Mouse (Mus musculus): ENCODE results near the gene Sgta. TPM values are rescaled to one million over a fixed set of nuclear protein-coding genes. Genes with fewer than 3 reads are reported as not detected.

The Sgta gene
- total RNA-seq, 2 experiments from 2014 or later: 41.6 to 61.4 TPM

- no peak for ATAC-seq (replicated peaks; ENCODE audit: low FRiP score, low TSS enrichment, poor library complexity, severe bottlenecking)
Measured at GRCm38 (mm10) chr10:80996501-80996900, 63.5 kb downstream of the Sgta start.

GRCm38 (mm10) chr10:80995091-80995632, 64.8 kb downstream of the Sgta start:
- ATAC-seq (replicated peaks; ENCODE audit: low FRiP score, low TSS enrichment, poor library complexity, severe bottlenecking): 0 out of 2 replicates have a peak, but pooled peaks have one; percentile 11

- no peak for ATAC-seq (replicated peaks; ENCODE audit: low FRiP score, low TSS enrichment, poor library complexity, severe bottlenecking)
Measured at GRCm38 (mm10) chr10:80994621-80995020, 65.4 kb downstream of the Sgta start.

Other genes with a start within 250 kb of the Sgta start
- not detected in 2 replicates for gene Jsrp1, start 246.7 kb downstream of the Sgta start, total RNA-seq (2014; fragmentation: Nextera tagmentation)
- not detected in 2 replicates for gene Jsrp1, start 246.7 kb downstream of the Sgta start, total RNA-seq (2017)
- gene Oaz1, start 233.5 kb downstream of the Sgta start, total RNA-seq (2014; fragmentation: Nextera tagmentation): 1,436 and 1,526 TPM in 2 replicates
- 220 and 353 TPM in 2 replicates for gene Oaz1, start 233.5 kb downstream of the Sgta start, total RNA-seq (2017)
- gene Lingo3, start 216.1 kb downstream of the Sgta start, total RNA-seq (2014; fragmentation: Nextera tagmentation): 1.6 TPM in 1 of 2 replicates, not detected in the other
- gene Lingo3, start 216.1 kb downstream of the Sgta start, total RNA-seq (2017): not detected in 2 replicates
- gene Lsm7, start 205.0 kb downstream of the Sgta start, total RNA-seq (2014; fragmentation: Nextera tagmentation): 291 and 326 TPM in 2 replicates
- 401 and 445 TPM in 2 replicates for gene Lsm7, start 205.0 kb downstream of the Sgta start, total RNA-seq (2017)
- gene Sppl2b, start 204.9 kb downstream of the Sgta start, total RNA-seq (2014; fragmentation: Nextera tagmentation): 116 and 117 TPM in 2 replicates
- gene Sppl2b, start 204.9 kb downstream of the Sgta start, total RNA-seq (2017): 45.6 and 65.4 TPM in 2 replicates
- 0.22 TPM in 1 of 2 replicates, not detected in the other for gene Tmprss9, start 188.3 kb downstream of the Sgta start, total RNA-seq (2014; fragmentation: Nextera tagmentation)
- gene Tmprss9, start 188.3 kb downstream of the Sgta start, total RNA-seq (2017): not detected in 2 replicates
- gene Timm13, start 159.2 kb downstream of the Sgta start, total RNA-seq (2014; fragmentation: Nextera tagmentation): 206 and 233 TPM in 2 replicates
- gene Timm13, start 159.2 kb downstream of the Sgta start, total RNA-seq (2017): 27.7 and 49.2 TPM in 2 replicates
- gene Lmnb2, start 141.9 kb downstream of the Sgta start, total RNA-seq (2014; fragmentation: Nextera tagmentation): 14.9 and 24.4 TPM in 2 replicates
- 24.0 and 29.0 TPM in 2 replicates for gene Lmnb2, start 141.9 kb downstream of the Sgta start, total RNA-seq (2017)
- not detected in 2 replicates for gene Gadd45b, start 130.1 kb downstream of the Sgta start, total RNA-seq (2014; fragmentation: Nextera tagmentation)
- 7.5 and 8.7 TPM in 2 replicates for gene Gadd45b, start 130.1 kb downstream of the Sgta start, total RNA-seq (2017)
- gene Gng7, start 45.2 kb downstream of the Sgta start, total RNA-seq (2014; fragmentation: Nextera tagmentation): 1.5 and 3.6 TPM in 2 replicates
- gene Gng7, start 45.2 kb downstream of the Sgta start, total RNA-seq (2017): 0.14 and 0.46 TPM in 2 replicates
- not detected in 2 replicates for gene Diras1, start 34.5 kb downstream of the Sgta start, total RNA-seq (2014; fragmentation: Nextera tagmentation)
- not detected in 2 replicates for gene Diras1, start 34.5 kb downstream of the Sgta start, total RNA-seq (2017)
- gene Slc39a3, start 22.8 kb downstream of the Sgta start, total RNA-seq (2014; fragmentation: Nextera tagmentation): 7.0 TPM in 2 replicates
- 3.4 and 7.2 TPM in 2 replicates for gene Slc39a3, start 22.8 kb downstream of the Sgta start, total RNA-seq (2017)
- 40.7 and 52.0 TPM in 2 replicates for gene Thop1, start 9.9 kb upstream of the Sgta start, total RNA-seq (2014; fragmentation: Nextera tagmentation)
- 46.0 and 58.3 TPM in 2 replicates for gene Thop1, start 9.9 kb upstream of the Sgta start, total RNA-seq (2017)
- not detected in 2 replicates for gene Creb3l3, start 38.7 kb upstream of the Sgta start, total RNA-seq (2014; fragmentation: Nextera tagmentation)
- gene Creb3l3, start 38.7 kb upstream of the Sgta start, total RNA-seq (2017): not detected in 2 replicates
- gene Map2k2, start 45.7 kb upstream of the Sgta start, total RNA-seq (2014; fragmentation: Nextera tagmentation): 111 and 122 TPM in 2 replicates
- 38.7 and 50.2 TPM in 2 replicates for gene Map2k2, start 45.7 kb upstream of the Sgta start, total RNA-seq (2017)
- 33.4 and 34.4 TPM in 2 replicates for gene Zbtb7a, start 75.0 kb upstream of the Sgta start, total RNA-seq (2014; fragmentation: Nextera tagmentation)
- gene Zbtb7a, start 75.0 kb upstream of the Sgta start, total RNA-seq (2017): 8.5 and 15.9 TPM in 2 replicates
- 14.8 and 15.2 TPM in 2 replicates for gene Pias4, start 107.7 kb upstream of the Sgta start, total RNA-seq (2014; fragmentation: Nextera tagmentation)
- gene Pias4, start 107.7 kb upstream of the Sgta start, total RNA-seq (2017): 5.4 and 20.8 TPM in 2 replicates
- gene Eef2, start 116.5 kb upstream of the Sgta start, total RNA-seq (2014; fragmentation: Nextera tagmentation): 1,282 and 1,455 TPM in 2 replicates
- gene Eef2, start 116.5 kb upstream of the Sgta start, total RNA-seq (2017): 1,743 and 1,799 TPM in 2 replicates
- 27.7 and 51.7 TPM in 2 replicates for gene Dapk3, start 122.8 kb upstream of the Sgta start, total RNA-seq (2014; fragmentation: Nextera tagmentation)
- 16.2 and 30.9 TPM in 2 replicates for gene Dapk3, start 122.8 kb upstream of the Sgta start, total RNA-seq (2017)
- not detected in 2 replicates for gene 4930442H23Rik, start 123.7 kb upstream of the Sgta start, total RNA-seq (2014; fragmentation: Nextera tagmentation)
- not detected in 2 replicates for gene 4930442H23Rik, start 123.7 kb upstream of the Sgta start, total RNA-seq (2017)
- gene Nmrk2, start 141.9 kb upstream of the Sgta start, total RNA-seq (2014; fragmentation: Nextera tagmentation): not detected in 2 replicates
- gene Nmrk2, start 141.9 kb upstream of the Sgta start, total RNA-seq (2017): not detected in 2 replicates
- not detected in 2 replicates for gene Atcay, start 170.7 kb upstream of the Sgta start, total RNA-seq (2014; fragmentation: Nextera tagmentation)
- gene Atcay, start 170.7 kb upstream of the Sgta start, total RNA-seq (2017): not detected in 2 replicates
- gene Zfr2, start 173.0 kb upstream of the Sgta start, total RNA-seq (2014; fragmentation: Nextera tagmentation): 1.1 and 3.5 TPM in 2 replicates
- gene Zfr2, start 173.0 kb upstream of the Sgta start, total RNA-seq (2017): 0.46 TPM in 1 of 2 replicates, not detected in the other
- gene Matk, start 192.8 kb upstream of the Sgta start, total RNA-seq (2014; fragmentation: Nextera tagmentation): 2.9 and 9.8 TPM in 2 replicates
- gene Matk, start 192.8 kb upstream of the Sgta start, total RNA-seq (2017): 5.5 and 5.6 TPM in 2 replicates
- 130 and 158 TPM in 2 replicates for gene Mrpl54, start 206.8 kb upstream of the Sgta start, total RNA-seq (2014; fragmentation: Nextera tagmentation)
- gene Mrpl54, start 206.8 kb upstream of the Sgta start, total RNA-seq (2017): 157 and 212 TPM in 2 replicates
- 28.9 and 32.6 TPM in 2 replicates for gene Apba3, start 206.8 kb upstream of the Sgta start, total RNA-seq (2014; fragmentation: Nextera tagmentation)
- 2.6 and 16.7 TPM in 2 replicates for gene Apba3, start 206.8 kb upstream of the Sgta start, total RNA-seq (2017)
- 0.81 and 7.3 TPM in 2 replicates for gene Tjp3, start 231.4 kb upstream of the Sgta start, total RNA-seq (2014; fragmentation: Nextera tagmentation)
- gene Tjp3, start 231.4 kb upstream of the Sgta start, total RNA-seq (2017): 1.3 and 2.5 TPM in 2 replicates
- 40.4 and 51.0 TPM in 2 replicates for gene Pip5k1c, start 232.8 kb upstream of the Sgta start, total RNA-seq (2014; fragmentation: Nextera tagmentation)
- gene Pip5k1c, start 232.8 kb upstream of the Sgta start, total RNA-seq (2017): 17.3 and 26.2 TPM in 2 replicates

Data from megakaryocyte-erythroid progenitor cell, adult 5-6 weeks (primary cell).